Mouse (Mus musculus) embryonic facial prominence, embryonic 10.5 days (tissue): ENCODE results near the gene Casq2. TPM values are rescaled to one million over a fixed set of nuclear protein-coding genes. Genes with fewer than 3 reads are reported as not detected.
A peak's percentile ranks its signal among the peaks of the same experiment; 100 is the strongest.

ENCODE experiments used
- DNase-seq: peaks from one replicate; pipeline ENCODE4 v3.0.0-alpha.2; 2017; ENCODE audit warnings: low spot score
- H3K27ac ChIP-seq: fragments of 300-500 bp; sonication (generic); replicated peaks from 2 replicates; pipeline ENCODE4 v1.5.1; 2016; ENCODE audit warnings: mild to moderate bottlenecking
- H3K27me3 ChIP-seq: fragments of 300-500 bp; sonication (generic); replicated peaks from 2 replicates; pipeline ENCODE4 v1.6.1; 2016; ENCODE audit warnings: low read depth, mild to moderate bottlenecking; ENCODE audit not compliant: poor library complexity, severe bottlenecking
- H3K36me3 ChIP-seq: fragments of 300-500 bp; sonication (generic); replicated peaks from 2 replicates; pipeline ENCODE4 v1.6.1; 2016; ENCODE audit warnings: mild to moderate bottlenecking, moderate library complexity
- H3K4me1 ChIP-seq: fragments of 300-500 bp; sonication (generic); 2 replicates; pipeline ENCODE4 v1.6.1; 2016
- H3K4me3 ChIP-seq: fragments of 300-500 bp; sonication (generic); 2 replicates; pipeline ENCODE4 v1.5.1; 2016; ENCODE audit warnings: mild to moderate bottlenecking, moderate library complexity
- H3K9me3 ChIP-seq: fragments of 300-500 bp; sonication (generic); 2 replicates; pipeline ENCODE4 v1.6.1; 2016; ENCODE audit warnings: mild to moderate bottlenecking
- WGBS: fragments of 180-500 bp; shearing (Covaris S2); methylation state at CpG from one replicate; pipeline ENCODE4 v1.1.7; 2016; 5-methylcytosine and 5-hydroxymethylcytosine counted together
- polyA plus RNA-seq: library from polyadenylated mRNA; unstranded; fragments of >200 nt; fragmentation: Nextera tagmentation; extraction: Ambion mirVana; gene quantifications from 2 replicates; pipeline ENCODE4 v1.2.1, GENCODE M21; 2016

Gene Casq2
- polyA plus RNA-seq, 1 experiment from 2014 or later = 0.10 TPM

DNA sequence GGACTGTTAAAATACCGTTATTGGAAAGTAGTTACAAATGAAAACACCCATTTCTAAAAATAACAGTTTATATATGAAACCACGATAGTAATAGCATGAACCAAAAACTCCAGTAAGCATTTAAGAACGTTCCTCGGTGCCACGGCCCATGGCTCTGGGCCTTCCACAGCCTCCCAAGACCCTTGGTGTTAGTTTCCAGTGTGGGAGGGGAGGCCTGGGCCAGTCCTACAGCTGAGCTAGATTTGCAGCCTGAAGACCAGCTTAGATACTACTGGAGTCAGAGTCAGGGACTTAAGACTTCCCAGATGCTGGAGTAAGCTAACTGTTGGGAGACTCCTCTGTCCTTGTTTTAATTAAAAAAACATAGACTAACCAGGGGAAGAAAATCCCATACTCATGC, 89.9 kb downstream of the Casq2 start:
- Histone ChIP-seq H3K36me3 (peaks cover 4% of the 10 kb centered on the region; the same call in 1 of the 2 replicates), H3K27ac (no peak overlapping the region), H3K9me3 (no peaks in the 10 kb centered on the region), H3K27me3 (no peaks in the 10 kb centered on the region), H3K4me3 (no peak overlapping the region), H3K4me1 (peaks cover 15% of the 10 kb centered on the region; the same call in 1 of the 2 replicates)
- DNase-seq = no peak
- whole genome bisulfite sequencing = 83% methylated on average over 5 of the region's 5 CpGs

DNA sequence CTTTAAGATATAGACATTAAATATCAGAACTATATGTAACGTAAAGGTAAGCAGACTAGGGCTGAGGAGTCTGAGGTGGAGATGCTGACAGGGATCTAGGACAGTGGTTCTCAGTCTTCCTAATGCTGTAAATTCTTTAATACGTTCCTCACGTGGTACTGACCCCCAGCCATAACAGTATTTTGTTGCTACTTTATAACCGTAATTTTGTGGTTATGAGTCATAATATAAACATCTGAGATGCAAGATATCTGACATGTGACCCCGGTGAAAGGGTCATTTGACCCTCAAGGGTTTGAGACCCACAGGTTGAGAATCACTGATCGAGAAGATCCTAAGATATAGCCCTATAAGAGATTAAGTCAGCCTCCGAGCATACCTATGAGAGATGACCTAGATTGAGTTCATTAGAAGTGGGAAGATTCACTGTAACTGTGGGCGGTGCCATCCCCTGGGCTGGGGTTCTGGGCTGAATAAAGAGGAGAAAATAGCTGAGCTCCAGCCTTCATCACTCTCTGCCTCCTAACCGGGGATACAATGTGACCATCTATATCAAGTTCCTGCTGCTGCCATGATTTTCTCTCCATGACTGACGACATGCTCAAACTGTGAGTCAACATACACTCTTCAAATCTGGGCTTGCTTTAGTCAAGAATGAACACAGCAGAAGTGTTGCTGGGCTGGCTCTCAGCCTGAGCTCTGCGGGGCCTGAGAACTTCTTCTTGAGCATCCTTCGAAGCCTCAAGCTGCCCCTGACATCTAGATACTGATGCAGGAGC, 91.8 kb downstream of the Casq2 start:
- Histone ChIP-seq H3K4me3 (no peak overlapping the region), H3K36me3 (peaks cover 20% of the 10 kb centered on the region), H3K9me3 (no peaks in the 10 kb centered on the region), H3K27ac (no peak overlapping the region), H3K27me3 (no peaks in the 10 kb centered on the region), H3K4me1 (peaks cover 15% of the 10 kb centered on the region; the same call in 1 of the 2 replicates)
- no peak for DNase-seq
- WGBS = 92% methylated on average over 12 of the region's 12 CpGs

DNA sequence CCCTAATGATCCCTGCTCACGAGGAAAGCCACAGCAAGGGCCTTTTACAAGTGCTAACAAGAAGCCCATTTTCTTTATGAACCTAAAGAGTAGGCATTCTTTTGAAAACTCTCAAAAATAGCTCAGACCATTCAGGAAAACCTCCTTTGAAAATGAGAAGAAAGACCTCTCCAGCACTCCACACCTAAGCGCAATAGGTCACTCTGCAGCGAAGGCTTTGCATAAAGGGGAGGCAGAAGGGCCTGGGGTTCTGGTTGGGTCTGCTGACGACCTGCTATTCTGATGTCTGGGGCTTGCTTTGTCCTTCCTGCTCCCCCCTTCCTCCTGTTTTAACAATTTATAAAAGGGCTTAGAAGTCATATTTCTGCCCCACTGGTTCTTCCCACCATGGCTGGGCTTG, 93.7 kb downstream of the Casq2 start:
- Histone ChIP-seq H3K9me3 (no peaks in the 10 kb centered on the region), H3K36me3 (peaks cover 31% of the 10 kb centered on the region), H3K4me3 (no peak overlapping the region), H3K27ac (no peak overlapping the region), H3K27me3 (no peaks in the 10 kb centered on the region), H3K4me1 (peaks cover 16% of the 10 kb centered on the region; the same call in 1 of the 2 replicates)
- DNase-seq = no peak
- WGBS = 69% methylated on average over 4 of the region's 4 CpGs

DNA sequence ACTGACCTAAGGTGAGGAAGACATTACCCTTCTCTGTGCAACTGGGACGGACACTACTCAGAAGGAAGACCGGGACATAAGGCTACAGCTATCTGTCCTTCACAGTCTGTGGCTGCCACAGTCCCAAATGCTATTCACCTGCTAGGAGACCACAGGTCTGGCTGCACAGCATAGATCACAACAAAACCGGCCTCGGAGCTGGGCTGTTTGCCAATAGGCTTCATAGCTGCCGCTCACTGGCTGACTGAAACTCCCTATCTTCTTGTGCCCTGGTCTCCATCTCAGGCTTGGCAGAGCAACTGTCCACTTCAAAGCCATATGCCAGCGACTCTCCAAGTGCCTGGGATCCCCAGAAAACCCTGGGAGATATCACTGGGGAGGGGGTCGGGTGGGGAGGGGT, 94.5 kb downstream of the Casq2 start:
- Histone ChIP-seq H3K27ac (no peak overlapping the region), H3K4me1 (peaks cover 13% of the 10 kb centered on the region; the same call in 1 of the 2 replicates), H3K36me3 (peaks cover 36% of the 10 kb centered on the region), H3K27me3 (no peaks in the 10 kb centered on the region), H3K4me3 (no peak overlapping the region), H3K9me3 (peaks cover under 1% of the 10 kb centered on the region; the same call in 1 of the 2 replicates)
- DNase-seq = no peak
- 83% methylated on average over 7 of the region's 7 CpGs for WGBS

DNA sequence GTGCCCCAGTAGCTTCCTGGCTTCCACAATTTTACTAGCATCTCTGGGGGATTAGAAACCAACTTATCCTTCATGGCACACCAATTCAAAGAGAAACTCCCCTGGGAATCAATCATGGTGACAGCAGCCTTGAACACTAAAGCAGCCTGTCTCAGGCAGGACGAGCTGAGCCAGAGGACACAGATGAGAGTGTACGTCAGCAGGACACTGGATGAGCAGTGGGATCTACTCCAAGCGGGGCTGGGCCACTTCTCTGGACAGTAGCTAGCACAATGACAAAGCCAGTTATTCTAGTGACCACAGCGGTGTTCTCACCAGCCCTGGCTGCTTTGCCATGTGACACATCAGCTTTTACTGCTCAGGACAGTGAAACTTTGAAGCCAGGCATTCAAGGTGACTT, 95.0 kb downstream of the Casq2 start:
- Histone ChIP-seq H3K27ac (no peak overlapping the region), H3K27me3 (no peaks in the 10 kb centered on the region), H3K4me1 (peaks cover 8% of the 10 kb centered on the region; the same call in 1 of the 2 replicates), H3K9me3 (peaks cover 5% of the 10 kb centered on the region; the same call in 1 of the 2 replicates), H3K4me3 (no peak overlapping the region), H3K36me3 (peaks cover 40% of the 10 kb centered on the region)
- 89% methylated on average over 4 of the region's 4 CpGs for WGBS
- DNase-seq = no peak

DNA sequence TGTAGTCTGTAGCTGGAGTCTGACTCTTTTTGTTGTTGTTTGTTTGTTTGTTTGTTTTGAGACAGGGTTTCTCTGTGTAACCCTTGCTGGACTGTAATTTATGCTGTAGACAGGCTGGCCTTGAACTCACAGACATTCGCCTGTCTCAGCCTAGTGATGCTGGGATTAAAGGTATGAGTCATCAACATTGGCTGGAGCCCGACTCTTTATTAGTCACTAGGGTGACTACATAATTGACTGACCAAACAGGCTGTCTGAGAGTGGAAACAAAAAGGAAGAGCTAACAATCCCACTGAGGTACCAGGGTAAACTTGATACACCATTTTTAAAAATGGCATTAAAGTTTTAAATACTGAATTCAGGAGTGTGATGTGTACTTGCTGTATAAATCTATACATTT, 96.4 kb downstream of the Casq2 start:
- H3K9me3 ChIP-seq = peaks cover 7% of the 10 kb centered on the region; the same call in 1 of the 2 replicates
- H3K27me3 ChIP-seq = no peaks in the 10 kb centered on the region
- no peak overlapping the region for H3K4me3 ChIP-seq
- no peak overlapping the region for H3K27ac ChIP-seq
- peaks cover 7% of the 10 kb centered on the region; the same call in 1 of the 2 replicates for H3K4me1 ChIP-seq
- WGBS = 89% methylated on average over 2 of the region's 2 CpGs
- DNase-seq = no peak
- peaks cover 48% of the 10 kb centered on the region for H3K36me3 ChIP-seq

DNA sequence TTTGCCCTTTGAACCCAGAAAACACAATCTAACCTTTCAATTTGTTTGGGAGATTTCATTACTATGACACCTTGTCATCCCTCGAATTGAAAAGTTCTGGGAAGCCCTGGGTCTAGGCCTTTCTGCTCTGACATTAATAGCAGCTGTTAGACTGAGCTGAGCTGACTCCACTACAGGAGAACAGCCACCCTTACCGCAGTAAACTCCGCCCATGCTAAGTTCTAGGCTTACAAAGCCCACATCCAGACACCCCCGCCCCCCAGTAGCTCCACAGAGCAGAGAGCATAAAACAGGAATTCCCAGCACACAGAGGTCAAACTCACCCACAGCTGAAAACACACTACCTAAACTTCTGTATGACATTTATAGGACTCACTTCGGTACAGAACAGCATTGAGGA, 98.5 kb downstream of the Casq2 start:
- DNase-seq = peak; percentile 32
- 64% methylated on average over 5 of the region's 5 CpGs for WGBS
- H3K27ac ChIP-seq = no peak overlapping the region
- H3K27me3 ChIP-seq = no peaks in the 10 kb centered on the region
- H3K9me3 ChIP-seq = peaks cover 7% of the 10 kb centered on the region; the same call in 1 of the 2 replicates
- peaks cover 48% of the 10 kb centered on the region for H3K36me3 ChIP-seq
- H3K4me3 ChIP-seq = no peak overlapping the region
- peaks cover 15% of the 10 kb centered on the region for H3K4me1 ChIP-seq

DNA sequence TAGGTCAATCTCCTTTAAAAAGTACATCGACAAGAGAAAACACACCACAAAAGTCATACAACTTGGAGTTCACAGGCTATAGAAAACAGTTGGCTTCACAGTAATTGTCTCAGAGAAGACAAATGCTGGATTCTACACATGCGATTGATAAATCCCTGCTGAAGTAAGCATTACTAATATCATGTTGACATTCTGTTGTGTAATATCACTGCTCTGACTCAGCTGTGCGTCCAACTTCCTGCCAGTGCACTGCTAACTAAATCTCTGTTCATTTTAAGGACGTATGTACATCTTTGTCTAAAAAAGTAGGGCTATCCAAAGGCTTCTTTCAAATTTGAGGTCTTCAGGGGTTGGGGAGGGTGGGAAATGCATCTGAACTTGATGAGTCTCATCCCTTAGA, 101.2 kb downstream of the Casq2 start:
- Histone ChIP-seq H3K4me1 (peaks cover 28% of the 10 kb centered on the region), H3K4me3 (no peak overlapping the region), H3K36me3 (peaks cover 31% of the 10 kb centered on the region), H3K27me3 (peaks cover 9% of the 10 kb centered on the region), H3K9me3 (peaks cover 7% of the 10 kb centered on the region; the same call in 1 of the 2 replicates), H3K27ac (no peak overlapping the region)
- WGBS = 86% methylated on average over 4 of the region's 4 CpGs
- DNase-seq = no peak

DNA sequence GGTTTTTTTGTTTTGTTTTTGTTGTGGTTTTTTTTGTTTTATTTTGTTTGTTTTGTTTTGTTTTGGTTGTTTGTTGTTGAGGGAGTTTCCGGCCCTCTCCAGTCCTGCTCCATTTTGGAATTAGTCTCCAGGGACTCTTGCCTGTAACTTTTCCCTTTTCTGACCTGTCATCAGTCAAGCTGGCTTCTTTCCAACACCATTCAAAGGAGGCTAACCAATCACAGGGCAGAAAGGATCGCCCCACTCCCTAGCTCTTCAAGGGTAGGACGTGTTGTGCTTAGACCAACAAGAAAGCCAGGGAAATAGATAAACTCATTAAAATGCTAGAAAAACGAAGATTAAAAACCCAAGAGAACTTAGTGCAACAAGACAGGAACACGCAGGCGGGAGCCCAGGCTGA, 102.8 kb downstream of the Casq2 start:
- no peak for DNase-seq
- Histone ChIP-seq H3K36me3 (peaks cover 21% of the 10 kb centered on the region), H3K27me3 (peaks cover 24% of the 10 kb centered on the region), H3K4me1 (peaks cover 44% of the 10 kb centered on the region), H3K9me3 (peaks cover 7% of the 10 kb centered on the region; the same call in 1 of the 2 replicates), H3K4me3 (no peak overlapping the region), H3K27ac (no peak overlapping the region; the same call in 1 of the 2 replicates)
- 32% methylated on average over 6 of the region's 6 CpGs for WGBS

DNA sequence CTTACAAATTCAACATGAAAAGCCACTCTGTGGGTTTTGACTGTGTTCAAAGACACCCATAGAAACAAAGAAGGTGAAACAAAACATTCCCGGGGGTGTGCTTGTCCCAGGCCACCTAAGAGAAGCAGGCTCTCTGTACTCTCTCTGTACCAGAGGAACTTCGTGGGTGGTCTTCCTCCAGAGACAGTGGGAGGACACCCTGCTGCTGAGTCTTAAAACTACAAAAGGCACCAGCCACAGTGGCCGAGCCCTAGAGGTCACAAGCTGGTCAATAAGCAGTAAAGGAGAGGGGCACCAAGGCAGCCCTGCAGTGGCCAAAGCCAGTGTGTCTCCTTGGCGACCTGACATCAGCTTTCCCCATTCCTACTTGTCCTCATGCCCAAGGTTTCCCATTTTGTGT, 103.8 kb downstream of the Casq2 start:
- H3K27me3 ChIP-seq = peaks cover 30% of the 10 kb centered on the region

DNA sequence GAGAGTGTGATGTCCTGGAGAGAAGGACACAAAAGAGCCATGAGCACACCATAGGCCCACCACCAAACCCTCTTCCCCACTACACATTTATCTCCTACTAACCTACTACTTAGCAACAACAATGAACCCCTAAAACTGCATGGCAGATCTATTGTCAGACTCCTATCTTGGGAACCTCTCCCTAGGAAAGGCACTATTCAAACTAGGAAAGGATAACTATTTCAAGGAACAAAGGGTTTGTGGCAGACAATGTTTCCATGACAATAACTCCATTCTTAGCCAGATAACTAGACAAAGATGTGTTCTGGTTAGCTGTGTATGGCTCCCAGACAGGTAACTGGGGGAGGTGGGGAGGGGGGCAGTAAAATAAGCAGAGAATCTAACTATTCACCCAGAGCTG, 104.4 kb downstream of the Casq2 start:
- peaks cover 13% of the 10 kb centered on the region for H3K36me3 ChIP-seq
- peaks cover 32% of the 10 kb centered on the region for H3K27me3 ChIP-seq
- H3K4me1 ChIP-seq = peaks cover 57% of the 10 kb centered on the region
- H3K27ac ChIP-seq = no peak overlapping the region
- no peak overlapping the region for H3K4me3 ChIP-seq
- peaks cover 7% of the 10 kb centered on the region; the same call in 1 of the 2 replicates for H3K9me3 ChIP-seq
- no peak for DNase-seq

More for the DNA sequence above, 103.8 kb downstream of the Casq2 start:
- Histone ChIP-seq H3K27ac (peak overlapping the region; percentile 63; the same call in 1 of the 2 replicates), H3K4me3 (no peak overlapping the region), H3K36me3 (peaks cover 17% of the 10 kb centered on the region), H3K9me3 (peaks cover 7% of the 10 kb centered on the region; the same call in 1 of the 2 replicates), H3K4me1 (peaks cover 51% of the 10 kb centered on the region)
- DNase-seq = peak; percentile 26
- 5% methylated on average over 4 of the region's 4 CpGs for WGBS

DNA sequence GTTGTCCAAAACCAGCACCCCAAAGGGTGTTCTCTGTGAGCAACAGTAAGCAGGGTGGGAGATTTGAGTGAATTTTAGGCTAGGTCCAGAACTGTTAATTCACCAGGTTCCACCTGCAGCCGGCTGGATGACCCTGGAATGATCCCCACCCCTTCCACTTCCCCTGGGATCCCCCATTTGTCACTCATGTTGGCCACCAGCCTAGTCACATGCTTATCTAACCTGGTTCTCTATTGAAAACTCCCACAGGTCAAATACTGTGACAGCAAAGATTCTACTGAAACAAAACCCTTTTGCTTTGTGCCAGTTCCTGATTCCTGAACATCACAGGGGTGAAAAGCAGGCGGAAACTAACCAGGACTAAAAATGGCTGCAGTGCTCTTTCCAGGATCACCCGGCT, 105.4 kb downstream of the Casq2 start:
- peaks cover 66% of the 10 kb centered on the region for H3K4me1 ChIP-seq
- peaks cover 10% of the 10 kb centered on the region for H3K36me3 ChIP-seq
- H3K4me3 ChIP-seq = no peak overlapping the region
- no peaks in the 10 kb centered on the region for H3K9me3 ChIP-seq
- DNase-seq = no peak
- WGBS = 78% methylated on average over 3 of the region's 3 CpGs
- no peak overlapping the region for H3K27ac ChIP-seq
- peaks cover 41% of the 10 kb centered on the region for H3K27me3 ChIP-seq

DNA sequence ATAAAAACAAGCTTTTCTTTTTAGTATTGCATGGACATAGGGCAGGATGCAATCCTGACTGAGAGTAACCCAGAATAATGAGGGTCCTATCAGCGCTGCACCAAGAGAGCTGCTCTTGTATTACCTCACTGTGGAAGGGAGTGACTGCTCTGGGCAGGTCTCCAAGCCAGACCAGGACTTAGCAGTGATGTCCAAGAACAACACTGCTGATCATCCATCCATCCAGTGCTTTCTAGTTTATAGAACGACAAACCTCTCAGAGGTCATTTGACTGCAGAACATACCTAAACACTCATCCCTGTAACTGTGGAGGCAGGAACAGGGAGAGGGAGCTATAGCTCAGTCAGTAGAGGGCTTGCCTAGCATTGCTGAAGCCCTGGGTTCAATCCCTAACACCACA, 106.4 kb downstream of the Casq2 start:
- Histone ChIP-seq H3K4me1 (peaks cover 74% of the 10 kb centered on the region), H3K36me3 (peaks cover 6% of the 10 kb centered on the region), H3K27me3 (peaks cover 43% of the 10 kb centered on the region)

More for the DNA sequence above, 106.4 kb downstream of the Casq2 start:
- DNase-seq = no peak
- H3K4me3 ChIP-seq = no peak overlapping the region
- H3K27ac ChIP-seq = 0 out of 2 replicates have a peak overlapping the region, but pooled peaks have one; percentile 14
- no peaks in the 10 kb centered on the region for H3K9me3 ChIP-seq
- 80% methylated on average over 2 of the region's 2 CpGs for WGBS
